Mouse (Mus musculus) myocyte (in vitro differentiated cells): ENCODE measurements at regions not wholly inside any gene's neighbourhood (a gene's known extent, or its start where the extent isn't known, plus 50 kb on each side); places are given as distances from the start of the nearest gene placed in this dataset.

Experiments
- CEBPB ChIP-seq: IDR thresholded peaks from 2 replicates; pipeline ENCODE4 v1.6.1; 2011; ENCODE audit warnings: mild to moderate bottlenecking, moderate library complexity; ENCODE audit not compliant: poor library complexity, insufficient read depth, severe bottlenecking
- E2F4 ChIP-seq: IDR thresholded peaks from one replicate; pipeline ENCODE4 v1.6.1; 2011; ENCODE audit warnings: mild to moderate bottlenecking, control low read depth, moderate library complexity; ENCODE audit not compliant: insufficient read depth
- MAX ChIP-seq: IDR thresholded peaks from one replicate; pipeline ENCODE4 v1.6.1; 2011; ENCODE audit warnings: low read depth, mild to moderate bottlenecking, control low read depth
- MYOD1 ChIP-seq, 3 experiments: IDR thresholded peaks; one replicate each; pipeline ENCODE4 v1.6.1; 2011; ENCODE audit warnings: control low read depth in 2 of 3, low read depth in 2 of 3, mild to moderate bottlenecking in 2 of 3, moderate library complexity in 1 of 3; ENCODE audit not compliant: insufficient read length in 2 of 3, control insufficient read depth in 1 of 3
- MYOG ChIP-seq, 3 experiments: IDR thresholded peaks; one replicate each; pipeline ENCODE4 v1.6.1; 2011; ENCODE audit warnings: control low read depth in 2 of 3, low read depth in 2 of 3, mild to moderate bottlenecking in 2 of 3; ENCODE audit not compliant: insufficient read length in 2 of 3, control insufficient read depth in 1 of 3, insufficient read depth in 1 of 3
- POLR2A ChIP-seq: IDR thresholded peaks from one replicate; pipeline ENCODE4 v1.6.1; 2011; ENCODE audit warnings: low read depth, mild to moderate bottlenecking, control low read depth, moderate library complexity; ENCODE audit not compliant: insufficient read length
- POLR2AphosphoS2 ChIP-seq: IDR thresholded peaks from one replicate; pipeline ENCODE4 v1.6.1; 2011; ENCODE audit warnings: low read depth, control low read depth; ENCODE audit not compliant: insufficient read length
- REST ChIP-seq: IDR thresholded peaks from one replicate; pipeline ENCODE4 v1.6.1; 2011; ENCODE audit warnings: mild to moderate bottlenecking, control low read depth, moderate library complexity; ENCODE audit not compliant: insufficient read depth, insufficient read length
- TCF12 ChIP-seq: IDR thresholded peaks from one replicate; pipeline ENCODE4 v1.6.1; 2011; ENCODE audit warnings: mild to moderate bottlenecking, control low read depth; ENCODE audit not compliant: poor library complexity, insufficient read depth, severe bottlenecking
- USF1 ChIP-seq: IDR thresholded peaks from one replicate; pipeline ENCODE4 v1.6.1; 2011; ENCODE audit warnings: low read depth, mild to moderate bottlenecking, control low read depth, moderate library complexity

DNA sequence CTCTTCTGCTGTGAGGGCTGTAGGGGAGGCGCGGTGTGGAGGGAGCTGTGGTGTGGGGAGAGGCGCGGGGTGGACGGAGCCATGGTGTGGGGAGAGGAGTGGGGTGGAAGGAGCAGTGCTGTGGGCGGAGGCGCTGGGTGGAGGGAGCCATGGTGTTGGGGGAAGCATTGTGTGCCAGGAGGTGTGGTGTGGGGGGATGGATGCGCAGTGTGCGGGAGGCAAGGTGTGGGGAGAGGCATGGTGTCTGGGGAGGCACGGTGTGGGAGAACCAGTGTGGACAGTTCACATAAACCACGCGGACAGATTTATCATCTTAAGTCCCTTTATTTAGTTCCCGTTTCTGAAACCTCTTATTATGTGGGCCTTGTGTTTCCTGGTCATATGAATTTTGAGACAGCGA lies 164.6 kb downstream of the Phlda1 start:
- TF ChIP-seq POLR2A (no peak), MAX (no peak), TCF12 (no peak), USF1 (no peak), E2F4 (no peak), CEBPB (no peak), REST (no peak), MYOG (IDR thresholded peaks at IDR 0.05; ENCODE audit: control insufficient read depth in 1 of 3, insufficient read depth in 1 of 3, insufficient read length in 2 of 3, low read depth in 2 of 3) (no peak), POLR2AphosphoS2 (no peak), MYOD1 (IDR thresholded peaks at IDR 0.05; ENCODE audit: control insufficient read depth in 1 of 3, insufficient read length in 2 of 3, low read depth in 2 of 3) (no peak)
